Mouse (Mus musculus) ovary, adult 18-20 months (tissue): ENCODE measurements at regions not wholly inside any gene's neighbourhood (a gene's known extent, or its start where the extent isn't known, plus 50 kb on each side); places are given as distances from the start of the nearest gene placed in this dataset.

Experiments
- DNase-seq: peaks from one replicate; pipeline ENCODE4 v3.0.0; 2022; ENCODE audit warnings: low spot score, mixed read lengths

DNA sequence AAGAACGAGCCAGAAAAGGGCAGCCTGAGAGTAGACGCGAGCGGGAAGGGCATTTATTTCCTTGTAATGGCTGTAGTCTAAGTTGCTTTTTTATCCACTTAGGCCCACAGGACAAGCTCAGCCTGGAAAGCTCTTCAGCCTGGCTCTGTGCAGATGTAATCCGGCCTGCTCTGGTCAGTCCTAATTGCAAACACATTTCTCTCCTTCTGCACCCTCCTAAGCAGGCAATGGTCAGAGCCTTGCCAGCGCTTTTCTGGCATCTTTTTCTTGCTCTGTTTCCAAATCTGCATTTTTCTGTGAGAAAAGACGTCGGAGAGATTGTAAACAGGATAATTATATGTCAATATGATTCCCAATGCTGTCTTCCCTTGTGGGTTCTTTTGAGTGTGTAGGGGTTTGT is 224.3 kb upstream of the Tank start:
- DNase-seq = peak; percentile 44

DNA sequence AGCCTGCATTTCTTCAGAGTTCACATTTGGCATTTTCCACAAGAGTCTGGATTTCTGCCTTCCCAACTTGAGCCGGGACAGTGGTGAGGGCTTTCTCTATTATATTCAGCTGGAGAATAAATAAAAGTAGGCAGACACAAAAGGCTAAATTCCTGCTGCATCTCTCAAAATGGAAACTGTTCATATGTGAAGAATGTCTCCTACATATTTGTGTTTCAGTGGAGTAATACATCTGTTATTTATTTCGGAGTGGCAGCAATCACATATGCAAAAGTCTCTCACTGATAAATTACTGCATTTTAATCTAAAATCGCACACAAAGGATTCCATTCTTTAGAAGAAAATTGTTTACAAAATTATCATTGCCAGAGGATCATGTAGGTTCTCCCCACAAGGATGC is 230.9 kb upstream of the Tank start:
- DNase-seq = no peak

DNA sequence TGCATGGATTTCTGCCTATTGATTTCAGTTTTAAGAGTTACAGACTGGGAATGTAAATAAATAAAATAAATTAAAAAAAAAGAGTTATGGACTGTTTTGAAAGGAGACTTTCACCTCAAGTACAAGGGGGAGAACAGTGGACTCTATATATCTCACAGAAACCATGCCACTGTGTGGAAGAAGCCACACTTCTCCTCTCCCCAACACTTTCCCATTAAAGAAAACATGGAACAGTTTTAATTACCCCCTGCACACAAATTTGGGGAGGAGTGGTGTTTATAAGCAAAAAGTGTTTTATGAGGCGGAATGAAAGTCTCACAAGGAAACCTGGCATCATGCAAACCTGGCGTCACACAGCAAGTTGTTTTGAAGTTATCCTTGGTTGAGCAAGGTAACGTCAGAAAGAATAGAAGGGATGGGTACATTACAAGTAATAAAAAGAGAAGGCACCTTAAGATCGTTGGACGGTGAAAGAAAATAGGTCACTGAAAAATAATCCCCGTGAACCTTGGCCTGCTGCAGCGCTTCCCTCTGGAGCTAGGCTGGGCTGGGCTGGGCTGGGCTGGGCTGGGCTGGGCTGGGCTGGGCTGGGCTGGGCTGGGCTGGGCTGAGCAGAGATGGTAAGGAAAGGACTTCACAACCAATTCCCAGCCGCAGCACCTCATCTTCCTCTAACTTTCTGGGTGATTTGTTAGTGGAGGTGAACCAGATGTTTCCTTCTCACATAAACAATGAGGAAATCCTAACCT is 232.2 kb upstream of the Tank start:
- no peak for DNase-seq

DNA sequence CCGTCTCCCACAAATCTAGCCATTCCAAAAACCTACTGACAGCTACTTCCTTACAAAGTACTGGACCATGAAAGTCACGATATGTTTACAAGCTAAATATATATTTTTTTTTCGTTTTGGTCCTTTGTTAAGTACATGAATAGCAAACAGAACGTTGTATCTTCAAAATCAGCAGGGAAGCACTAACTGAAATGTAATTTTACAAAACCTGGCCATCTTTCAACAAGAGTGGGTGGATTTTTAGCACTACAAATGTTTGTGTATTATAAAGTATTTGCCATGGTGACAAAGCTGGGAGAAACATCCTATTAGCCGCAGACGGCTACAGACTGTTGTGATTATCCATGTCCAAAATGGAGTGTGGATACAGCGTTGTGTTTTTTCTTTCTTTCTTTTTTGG is 233.1 kb upstream of the Tank start:
- no peak for DNase-seq

DNA sequence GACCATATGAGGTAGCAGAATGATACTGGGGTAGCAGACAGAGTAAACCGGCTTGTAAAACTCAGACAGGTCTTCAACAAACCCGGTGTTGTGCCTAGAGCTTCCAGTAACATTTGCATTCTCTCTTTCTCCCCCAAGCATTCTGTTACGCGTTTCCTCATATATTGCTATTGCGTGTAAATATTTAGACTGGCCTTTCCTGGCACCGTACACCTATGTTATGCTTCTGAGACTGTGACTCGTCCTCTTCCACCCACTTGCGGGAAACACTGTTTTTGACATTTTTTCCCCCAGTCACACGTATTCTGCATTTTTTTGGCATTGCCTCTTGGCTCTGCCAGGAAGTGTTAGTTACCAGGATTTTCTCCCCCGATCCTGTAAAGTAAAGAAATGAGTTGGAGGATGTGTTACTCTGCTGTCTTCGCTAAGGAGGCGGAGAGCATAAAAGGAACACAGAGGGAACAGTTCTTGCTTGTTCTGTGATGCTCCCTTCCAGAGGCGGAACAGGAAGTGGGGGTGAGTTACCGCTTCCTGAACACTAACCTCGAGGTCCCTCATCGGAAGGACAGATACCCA is 233.7 kb upstream of the Tank start:
- no peak for DNase-seq

DNA sequence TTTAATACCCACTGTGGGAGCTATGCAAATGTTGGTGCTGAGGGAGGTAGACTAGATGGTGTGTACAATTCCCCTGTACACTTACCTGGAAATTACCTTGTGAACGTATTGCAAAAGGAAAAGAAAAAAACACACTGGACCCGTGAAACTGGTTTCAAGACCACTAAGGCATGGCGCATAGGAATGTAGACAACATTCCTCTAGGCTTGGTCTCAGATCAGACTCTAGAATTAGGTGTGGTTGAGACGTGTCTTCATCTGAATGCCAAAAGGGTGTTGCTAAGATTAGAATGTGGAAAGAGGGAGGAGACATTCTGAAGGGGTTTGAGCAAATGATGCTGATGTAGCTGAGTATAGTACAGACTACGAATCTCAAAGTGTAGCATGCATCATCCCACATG is 237.1 kb upstream of the Tank start:
- no peak for DNase-seq

DNA sequence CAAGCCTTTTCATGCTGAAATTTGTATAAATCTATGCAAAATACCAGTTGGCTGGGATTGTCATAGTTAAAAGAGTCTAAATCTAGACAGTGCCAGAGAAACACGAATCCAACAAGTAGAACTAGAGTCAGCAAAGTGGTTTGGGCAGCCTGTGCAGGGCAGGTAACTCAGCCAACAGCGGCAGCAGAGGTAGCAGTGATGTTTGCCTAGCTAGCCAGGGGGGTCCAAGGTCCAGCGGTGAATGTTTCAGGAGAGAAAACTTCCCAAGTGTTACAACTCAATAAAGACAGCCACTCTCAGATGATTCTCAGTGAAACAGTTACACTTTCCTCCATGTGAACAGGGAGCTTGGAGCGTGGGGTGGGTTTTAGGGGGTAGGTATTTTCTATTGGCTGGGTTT is 259.2 kb upstream of the Tank start:
- no peak for DNase-seq

DNA sequence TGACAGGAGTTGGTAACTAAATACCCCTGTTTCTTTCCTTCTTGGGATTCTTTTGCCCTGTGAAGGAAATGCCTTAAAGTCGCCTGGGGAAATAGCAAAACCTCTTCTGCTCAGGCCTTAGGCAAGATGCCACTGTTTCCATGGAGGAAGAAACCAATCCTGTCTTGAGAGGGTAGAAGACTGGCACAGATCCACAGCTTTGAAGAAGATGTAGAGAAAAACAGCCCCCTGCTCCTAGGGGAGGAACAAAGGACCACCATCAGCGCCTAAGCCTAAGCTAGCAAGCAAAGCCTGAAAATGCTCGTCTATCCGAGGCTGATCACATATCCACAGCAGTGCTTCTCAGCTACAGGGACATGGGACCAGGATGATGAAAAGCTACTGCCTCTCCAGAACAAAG is 268.0 kb upstream of the Tank start:
- DNase-seq = no peak

DNA sequence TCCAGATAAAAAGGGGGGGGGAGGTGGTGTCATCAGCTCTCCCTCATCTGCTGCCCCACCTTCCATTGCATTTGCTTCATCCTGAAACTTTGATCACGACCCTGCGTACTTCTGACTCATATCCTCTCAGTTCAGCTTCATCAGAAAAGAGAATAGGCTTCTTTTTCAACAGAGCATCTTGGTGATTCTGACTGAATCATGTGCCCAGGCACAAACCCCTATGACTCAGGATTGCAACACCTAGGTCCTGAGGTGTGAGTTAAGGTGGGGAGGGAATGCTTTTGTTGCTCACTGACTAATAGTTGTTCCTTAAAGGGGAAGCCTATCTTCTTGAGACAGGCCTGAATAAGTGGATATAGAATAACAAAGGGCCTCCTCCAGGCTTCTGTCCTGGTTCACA is 269.2 kb upstream of the Tank start:
- DNase-seq = no peak

DNA sequence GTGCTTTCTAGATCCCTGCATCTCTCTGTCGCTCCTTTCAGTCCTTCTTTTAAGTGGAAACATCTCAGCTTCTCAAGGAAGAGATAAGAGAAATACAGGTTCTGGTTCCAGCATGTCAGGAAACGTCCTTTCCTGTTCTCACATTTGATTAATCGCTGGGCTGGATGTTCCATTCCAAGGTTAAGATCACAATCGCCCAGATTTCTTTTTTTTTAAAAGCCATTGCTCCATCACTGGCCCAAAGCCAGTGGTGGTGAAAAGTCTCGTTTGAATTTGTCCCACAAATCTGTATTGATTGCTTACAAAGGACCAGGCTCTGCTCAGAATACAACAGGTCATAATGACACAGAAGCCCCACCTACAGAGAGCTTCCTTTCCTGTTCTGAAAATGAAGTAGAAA is 281.2 kb upstream of the Tank start:
- peak; percentile 17 for DNase-seq

DNA sequence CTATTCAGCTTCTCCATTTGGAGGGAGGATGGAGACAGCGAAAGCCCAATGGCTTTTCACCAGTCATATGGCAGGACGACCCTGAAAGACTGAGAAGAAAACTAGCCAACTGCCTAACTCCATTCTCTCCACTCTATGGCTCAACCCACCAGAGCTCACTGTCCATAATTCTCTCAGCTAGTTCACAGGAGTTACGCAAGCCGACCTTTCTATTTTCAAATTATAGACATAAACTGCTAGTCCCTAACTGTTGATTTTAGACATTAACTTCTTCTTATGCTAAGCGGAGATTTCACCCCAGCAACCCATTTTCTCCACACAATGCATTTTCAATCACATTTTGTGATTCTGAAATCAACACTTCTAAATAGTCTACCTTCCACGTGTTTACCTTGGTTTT is 281.8 kb upstream of the Tank start:
- DNase-seq = no peak

DNA sequence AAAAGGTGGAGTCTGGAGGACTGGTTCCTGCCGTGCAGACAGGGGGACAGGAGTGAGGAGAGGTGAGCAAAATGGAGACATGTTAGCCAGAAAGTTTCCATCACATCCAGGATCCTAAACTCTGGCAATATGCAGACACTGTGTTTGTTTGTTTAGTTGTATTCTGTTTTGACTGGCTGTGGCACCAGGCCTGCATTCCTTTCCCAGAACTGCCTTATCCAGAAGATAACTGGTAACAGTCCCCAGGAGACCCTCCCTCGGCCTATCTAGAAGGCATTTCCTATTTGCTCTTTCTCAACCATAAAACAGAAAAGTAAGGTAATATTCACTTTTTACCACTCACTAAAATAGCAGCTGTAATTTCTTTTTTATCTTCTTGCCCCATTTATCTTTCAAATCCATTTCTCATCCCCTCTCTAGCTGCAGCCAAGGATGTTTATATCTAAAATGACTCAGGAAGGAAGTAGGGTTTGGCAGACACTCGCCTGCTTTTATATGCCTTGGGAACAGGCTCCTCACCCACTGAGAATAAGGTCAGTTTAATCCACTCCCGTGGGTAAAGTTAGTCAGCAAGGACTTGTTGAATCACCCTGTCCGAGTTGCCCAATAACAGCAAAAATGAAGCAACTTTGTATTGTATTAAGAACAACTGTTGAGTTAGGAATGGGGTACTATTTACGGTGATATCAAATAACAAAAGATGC is 283.0 kb upstream of the Tank start:
- DNase-seq = peak; percentile 55

DNA sequence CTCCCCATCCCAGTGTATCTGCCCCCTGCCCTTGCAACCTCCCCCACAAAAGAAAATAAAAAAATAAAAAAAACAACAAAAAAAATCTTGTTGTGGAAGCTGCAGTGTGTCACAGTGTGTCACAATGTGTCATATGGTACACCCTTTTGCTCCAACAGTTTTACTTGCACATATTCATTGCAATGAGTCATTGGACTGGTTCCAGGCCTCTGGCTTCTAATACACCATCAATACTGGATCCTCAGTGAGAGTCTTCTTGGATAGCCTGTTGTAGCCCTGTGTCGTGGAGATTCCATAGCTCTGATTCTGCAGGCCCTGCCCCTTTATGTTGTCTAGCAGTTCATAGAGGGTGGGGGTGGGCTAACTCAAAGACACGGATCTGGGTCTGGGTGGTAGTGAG is 290.1 kb upstream of the Tank start:
- no peak for DNase-seq

DNA sequence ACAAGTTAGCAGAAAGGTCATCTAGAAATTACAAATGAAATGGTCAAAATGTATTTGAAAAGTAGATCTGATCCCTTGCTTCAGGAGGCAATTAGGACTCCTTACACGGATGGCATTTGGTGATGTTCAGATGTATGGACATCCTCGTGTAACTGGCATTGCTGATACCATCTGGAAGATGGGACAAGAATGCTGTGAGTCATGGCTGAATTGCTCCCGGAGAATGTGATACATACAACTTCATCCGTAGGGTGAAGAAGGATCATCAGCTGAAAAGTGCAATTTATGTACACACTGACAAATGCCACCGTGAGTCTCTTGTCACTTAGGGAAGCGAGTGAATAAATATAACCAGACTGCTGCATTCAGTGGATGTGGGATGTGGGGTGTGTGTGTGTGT is 293.7 kb upstream of the Tank start:
- no peak for DNase-seq

DNA sequence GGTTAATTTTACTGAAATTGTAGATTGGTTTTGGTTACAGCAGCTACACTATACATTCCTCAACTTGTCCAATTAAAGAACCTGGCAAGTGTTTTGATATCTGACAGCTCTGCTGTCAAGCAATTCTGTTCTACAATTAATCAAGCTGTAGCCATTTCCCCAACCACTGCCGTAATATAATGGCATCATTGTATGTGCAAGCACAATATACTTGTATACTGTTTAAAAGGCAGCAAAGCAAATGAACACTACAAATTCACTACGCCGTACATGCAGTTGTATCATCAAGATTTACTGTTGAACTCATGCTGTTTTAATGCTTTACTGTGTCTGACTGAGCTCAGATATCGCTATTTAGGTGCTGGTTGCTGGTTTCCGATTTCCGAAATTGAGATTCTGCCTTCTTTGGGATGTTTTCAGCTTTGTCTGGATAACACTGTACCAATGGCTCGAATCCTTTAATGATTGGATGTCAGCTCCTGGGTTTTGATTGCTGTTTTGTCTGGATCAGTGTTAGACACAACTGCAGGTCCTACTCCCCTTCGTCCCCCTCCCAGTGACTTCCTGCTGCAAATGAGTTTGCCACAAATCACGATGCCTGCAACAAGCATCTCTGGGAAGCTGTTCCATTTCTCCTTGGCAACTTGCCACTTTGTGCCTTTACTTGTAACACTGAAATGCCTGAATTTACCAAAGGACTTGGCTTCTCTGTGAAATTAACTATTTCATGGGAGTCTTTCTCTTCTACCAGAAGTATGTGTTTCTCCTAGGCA is 294.4 kb upstream of the Tank start:
- no peak for DNase-seq

DNA sequence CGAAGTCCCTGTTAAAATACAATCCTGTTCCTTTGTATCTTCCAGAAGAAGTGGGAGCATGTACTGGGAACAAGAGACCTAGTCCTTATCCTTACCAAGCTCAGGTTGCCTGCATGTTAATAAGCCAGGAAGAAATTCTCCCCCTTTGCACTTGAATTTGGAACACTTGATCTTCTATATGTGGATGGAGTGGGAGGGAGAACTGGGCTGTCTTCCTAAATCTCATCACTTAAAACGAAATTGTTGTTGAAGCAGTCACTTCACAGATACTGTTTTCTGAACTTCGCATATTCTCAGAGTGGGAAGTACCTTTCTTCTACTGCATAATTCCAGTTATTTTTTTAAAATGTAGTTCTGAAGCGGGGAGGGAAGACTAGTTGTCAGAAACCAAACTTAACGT is 305.7 kb upstream of the Tank start:
- DNase-seq = no peak

DNA sequence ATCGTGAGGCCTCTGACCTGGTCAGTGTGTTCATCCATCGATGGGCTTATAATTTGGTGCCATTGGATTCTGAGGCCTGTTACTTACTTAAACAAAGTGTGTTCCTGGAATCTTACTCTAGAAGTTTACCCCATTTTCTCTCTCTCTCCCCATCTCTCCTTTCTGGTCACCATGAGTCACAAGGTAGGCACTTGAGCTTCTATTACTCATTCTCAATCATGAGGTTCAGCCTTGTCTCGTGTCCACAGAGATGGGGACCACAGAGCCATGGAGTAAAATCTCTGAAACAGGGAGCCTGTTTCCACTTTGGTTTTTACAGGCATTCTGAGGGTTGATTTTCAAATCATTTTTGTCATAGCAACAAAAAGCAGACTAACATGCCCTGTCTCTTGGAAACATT is 304.7 kb upstream of the Rbms1 start:
- no peak for DNase-seq

DNA sequence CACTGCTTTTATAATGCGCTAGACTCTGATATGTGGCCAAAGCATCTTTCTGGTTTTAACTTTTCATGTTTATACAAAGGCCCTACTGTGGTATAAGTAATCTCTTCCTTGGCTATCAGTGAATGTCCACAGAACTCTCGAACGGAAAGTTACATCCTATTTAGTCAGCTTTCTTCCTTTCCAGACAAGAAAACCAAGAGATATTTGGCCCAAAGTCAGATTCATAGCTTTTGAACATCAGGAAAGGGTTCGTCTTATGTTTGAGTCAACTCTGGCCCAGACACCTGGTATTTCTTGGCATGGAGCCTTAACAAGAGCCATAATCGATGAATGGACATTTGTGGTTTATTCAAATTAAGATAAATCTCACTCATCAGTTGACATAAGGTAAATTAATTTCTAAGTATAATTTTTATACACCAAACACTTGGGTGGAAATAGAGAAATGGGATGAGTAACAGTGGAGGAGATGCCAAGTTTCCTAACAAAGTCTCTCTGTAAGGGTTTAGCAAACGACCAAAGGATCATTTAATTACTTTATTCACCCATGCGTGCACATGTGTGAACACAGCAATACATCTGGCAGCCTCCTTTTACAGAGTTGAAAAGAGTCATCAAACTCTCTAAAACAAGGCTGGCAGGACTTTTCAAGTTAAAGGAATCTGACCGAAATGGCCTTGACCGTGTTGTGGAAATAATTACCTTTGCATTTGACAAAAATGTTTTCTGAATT is 287.2 kb upstream of the Rbms1 start:
- no peak for DNase-seq

DNA sequence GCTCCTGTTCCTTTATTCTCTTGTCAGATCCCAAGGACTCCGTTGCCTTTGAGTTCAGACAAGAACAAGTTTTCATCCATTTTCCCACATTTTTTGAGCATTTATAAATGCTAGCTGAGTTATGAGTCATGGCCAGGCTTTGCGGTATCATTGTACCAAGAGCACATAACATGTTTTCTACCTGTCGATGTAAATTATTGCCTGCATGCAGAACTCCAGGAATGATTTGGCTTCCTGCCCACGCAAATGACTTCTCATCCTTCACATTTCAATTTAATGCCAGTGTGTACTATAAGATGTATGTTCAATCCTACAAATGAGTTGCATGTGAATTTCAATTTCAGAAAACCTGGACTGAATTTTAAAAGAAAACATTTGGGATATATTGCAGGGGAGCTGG is 285.0 kb upstream of the Rbms1 start:
- DNase-seq = no peak

DNA sequence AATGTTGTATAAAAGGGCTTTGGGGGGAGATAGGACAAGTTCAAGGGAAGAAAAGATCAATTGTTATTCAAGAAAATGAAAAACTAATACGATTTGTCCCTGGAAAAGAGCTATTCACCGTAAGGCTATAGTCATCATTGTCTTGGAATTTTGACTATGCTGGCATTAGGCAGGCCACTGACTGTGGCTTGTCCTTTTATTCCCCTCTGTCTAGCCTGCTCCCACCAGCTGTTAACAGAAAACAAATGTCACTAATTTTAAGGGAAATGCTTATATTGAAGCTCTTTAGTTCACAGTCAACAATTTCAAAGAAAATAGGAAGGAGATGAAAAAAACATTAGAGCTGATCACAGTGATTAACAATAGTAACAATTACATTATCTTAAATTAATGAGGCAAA is 284.3 kb upstream of the Rbms1 start:
- no peak for DNase-seq

DNA sequence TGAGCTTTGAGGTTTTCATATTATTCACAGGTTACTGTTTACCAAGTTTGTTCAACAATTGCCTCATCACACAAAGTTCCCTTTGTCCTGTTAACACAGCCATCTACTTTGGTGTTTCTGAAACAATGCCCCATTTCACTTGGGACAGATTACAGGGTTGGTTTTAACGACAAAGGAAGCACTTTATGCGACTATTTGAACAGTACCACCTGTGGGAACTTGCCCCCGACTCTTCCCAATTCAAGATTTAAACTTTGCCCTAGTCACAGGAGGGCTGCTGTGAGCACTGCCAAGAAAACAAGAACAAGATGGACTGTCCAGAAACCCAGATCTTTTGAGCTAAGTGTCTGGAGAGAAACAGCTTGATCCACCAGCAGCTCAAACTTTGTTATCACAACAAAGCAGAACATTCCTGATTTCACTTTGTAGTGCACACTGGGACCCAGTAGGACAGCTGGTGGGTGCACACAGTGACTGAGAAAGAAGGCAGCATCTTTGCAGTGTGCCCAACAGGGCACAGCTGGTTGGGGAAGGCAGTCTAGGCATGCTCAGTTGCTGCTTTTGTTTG is 283.8 kb upstream of the Rbms1 start:
- no peak for DNase-seq

DNA sequence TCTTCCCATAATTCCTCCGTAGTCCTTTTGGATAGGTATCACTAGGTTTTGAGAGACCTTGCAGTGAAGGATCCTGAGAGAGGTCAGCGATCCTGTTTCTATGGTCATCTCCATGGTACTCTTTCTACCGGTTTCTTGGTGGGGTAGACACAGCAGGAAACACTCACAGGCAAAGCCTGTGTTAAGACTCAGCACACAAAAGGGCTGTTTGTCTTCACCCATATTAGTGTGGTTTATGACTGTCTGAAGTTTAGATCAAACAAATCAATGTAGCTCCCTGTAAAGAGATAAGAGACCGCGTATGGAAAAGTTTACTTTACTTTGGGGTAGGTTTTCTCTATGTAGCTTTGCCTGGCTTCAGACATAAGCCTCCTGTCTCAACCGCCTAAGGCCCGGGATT is 282.5 kb upstream of the Rbms1 start:
- no peak for DNase-seq
